Mouse (Mus musculus) heart, postnatal 0 days (tissue): Measurements from ENCODE around the gene Shisa7.

Experiments used
- CTCF ChIP-seq: IDR thresholded peaks from 2 replicates; pipeline ENCODE4 v1.5.1; 2016; ENCODE audit warnings: antibody characterized with exemption, control low read depth, low read depth
- EP300 ChIP-seq: IDR thresholded peaks from 2 replicates; pipeline ENCODE4 v1.6.1; 2016; ENCODE audit warnings: antibody characterized with exemption, low read depth

DNA sequence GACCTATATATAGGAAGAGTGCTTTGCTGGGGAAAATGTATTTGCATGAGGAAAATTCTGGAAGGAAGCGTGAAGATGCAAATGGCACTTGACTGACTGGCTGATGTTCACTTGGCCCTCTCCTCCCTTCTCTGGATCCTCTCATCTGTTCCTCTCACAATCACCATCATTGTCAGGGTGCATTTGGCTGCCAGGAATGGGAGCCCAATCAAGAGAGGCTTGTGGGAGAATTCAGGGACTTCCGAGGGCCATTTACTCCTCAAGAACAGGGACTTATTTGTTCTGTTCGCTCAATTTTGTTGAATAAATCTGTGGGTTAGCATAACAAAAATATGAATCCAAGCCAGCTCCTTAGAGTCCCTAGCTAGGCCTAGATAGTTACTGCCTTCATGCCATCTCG, 22.8 kb downstream of the Shisa7 start:
- TF ChIP-seq CTCF (no peak), EP300 (no peak)
